Mouse (Mus musculus): ENCODE measurements at regions not wholly inside any gene's neighbourhood (a gene's known extent, or its start where the extent isn't known, plus 50 kb on each side); places are given as distances from the start of the nearest gene placed in this dataset.

DNA sequence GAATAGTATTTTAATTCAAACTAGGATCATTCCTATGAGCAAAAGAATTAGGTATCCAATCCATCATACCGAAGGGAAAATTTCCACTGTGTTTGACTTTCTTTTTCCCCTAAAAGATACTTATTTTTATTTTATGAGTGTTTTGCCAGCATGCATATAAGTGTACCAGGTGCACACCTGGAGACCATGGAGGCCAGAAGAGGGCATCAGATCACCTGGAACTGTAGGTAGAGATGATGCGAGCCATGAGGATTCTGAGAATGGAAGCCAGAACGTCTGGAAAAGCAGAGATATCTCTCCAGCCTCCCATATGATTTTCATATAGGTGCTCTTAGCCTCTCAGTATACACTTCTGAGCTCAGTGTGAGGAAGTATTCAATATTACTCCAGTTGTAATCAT, 58.5 kb upstream of the Eci2 start:
- no peak for TF ChIP-seq HCFC1 (IDR thresholded peaks at IDR 0.05; ENCODE audit: low read depth, low read length)
- peak in 1 of 2 experiments; percentile 39; a peak in 2 of 4 replicates for TF ChIP-seq CTCF (conservative IDR thresholded peaks at IDR 0.05 in 1 of 2, IDR thresholded peaks at IDR 0.05 in 1 of 2; ENCODE audit: low read depth in 2 of 2, low read length in 2 of 2)
- TF ChIP-seq RCOR1 (conservative IDR thresholded peaks at IDR 0.05; ENCODE audit: low read depth, low read length) = no peak
- no peak for TF ChIP-seq POLR2A (IDR thresholded peaks at IDR 0.05; ENCODE audit: low read depth, low read length)
- TF ChIP-seq MAZ (IDR thresholded peaks at IDR 0.05; ENCODE audit: low read depth, low read length) = no peak
- no peak for TF ChIP-seq MYC (IDR thresholded peaks at IDR 0.05; ENCODE audit: low read depth, low read length)
- no peak for TF ChIP-seq USF1 (IDR thresholded peaks at IDR 0.05; ENCODE audit: low read depth, low read length)
- TF ChIP-seq EP300 (IDR thresholded peaks at IDR 0.05; ENCODE audit: low read length) = no peak
- TF ChIP-seq POLR2AphosphoS2 (IDR thresholded peaks at IDR 0.05; ENCODE audit: low read depth, low read length) = no peak
- TF ChIP-seq SMC3 (IDR thresholded peaks at IDR 0.05; ENCODE audit: low read depth, low read length) = peak; percentile 21; the same call in 1 of the 2 replicates
- no peak for TF ChIP-seq MAX (IDR thresholded peaks at IDR 0.05; ENCODE audit: low read length)

Measured in CH12.LX (cell line).